Mouse (Mus musculus): ENCODE data around the gene Fndc1.

GRCm38 (mm10) chr17:7799894-7800293, 27.2 kb downstream of the Fndc1 start:
- TF ChIP-seq POLR2A (IDR thresholded peaks at IDR 0.05; ENCODE audit: extremely low read depth, insufficient read depth, low read length), result no peak
- TF ChIP-seq CTCF (IDR thresholded peaks at IDR 0.05; ENCODE audit: low read depth, low read length), result no peak

Data from liver, adult 2 months (tissue).